Mouse (Mus musculus) thymus, postnatal 14 days (tissue): ENCODE results near the gene Vpreb3.
"Not testable (repeated sequence)": the region's sequence is repeated elsewhere in the genome, so short reads cannot be mapped to it uniquely, and the experiment has no call there.

Experiments used
- DNase-seq: peaks from one replicate; pipeline ENCODE4 v3.0.0; 2021

The Vpreb3 gene

DNA sequence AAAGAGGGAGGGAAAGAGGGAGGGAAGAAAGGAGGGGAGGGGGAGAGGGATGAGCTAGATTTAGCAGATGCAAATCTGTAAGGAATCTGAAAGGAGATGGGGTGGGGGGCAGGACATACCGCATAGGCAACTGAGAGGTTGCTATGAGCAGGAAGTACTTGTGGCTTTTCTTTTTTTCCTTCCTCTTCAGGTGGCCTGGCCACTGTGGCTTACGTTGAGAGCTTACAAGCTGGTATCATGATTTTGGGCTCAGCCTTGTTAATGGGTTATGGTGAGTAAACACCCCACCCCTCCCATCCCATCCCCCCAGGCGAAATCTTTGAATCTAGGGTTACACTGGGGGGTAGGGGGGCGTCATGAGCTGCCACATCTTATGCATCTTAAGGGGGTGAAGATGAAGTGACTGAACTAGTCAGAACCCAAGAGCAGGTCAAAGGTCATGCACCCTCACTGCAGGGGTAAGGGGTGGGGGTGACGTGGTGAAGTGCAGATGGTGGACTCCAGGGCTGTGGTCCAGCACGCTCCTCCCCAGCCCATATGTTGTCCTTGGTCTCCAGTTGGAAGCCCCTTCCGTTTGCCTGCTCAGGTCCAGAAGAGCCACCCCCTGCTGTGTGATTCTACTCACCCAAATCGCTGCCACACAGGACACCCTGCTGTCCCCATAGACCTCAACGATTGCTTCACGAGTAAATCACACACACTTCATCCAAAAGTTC, 35.4 kb downstream of the Vpreb3 start:
- no peak for DNase-seq

DNA sequence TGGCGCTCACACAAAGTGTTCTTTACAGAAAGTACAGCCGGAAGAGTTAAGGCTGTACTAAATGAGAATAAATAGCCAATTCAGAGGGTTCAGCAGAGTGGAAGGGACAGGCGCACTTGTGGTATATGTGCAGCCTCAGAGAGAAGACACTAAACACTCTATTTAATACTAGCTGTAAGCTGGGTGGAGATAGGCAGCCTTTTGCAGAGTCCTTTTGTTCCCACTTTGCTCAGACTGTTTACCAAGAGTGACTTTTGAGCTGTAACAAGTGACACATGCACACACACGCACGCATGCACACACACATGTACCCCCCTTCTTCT, 35.9 kb downstream of the Vpreb3 start:
- no peak for DNase-seq

DNA sequence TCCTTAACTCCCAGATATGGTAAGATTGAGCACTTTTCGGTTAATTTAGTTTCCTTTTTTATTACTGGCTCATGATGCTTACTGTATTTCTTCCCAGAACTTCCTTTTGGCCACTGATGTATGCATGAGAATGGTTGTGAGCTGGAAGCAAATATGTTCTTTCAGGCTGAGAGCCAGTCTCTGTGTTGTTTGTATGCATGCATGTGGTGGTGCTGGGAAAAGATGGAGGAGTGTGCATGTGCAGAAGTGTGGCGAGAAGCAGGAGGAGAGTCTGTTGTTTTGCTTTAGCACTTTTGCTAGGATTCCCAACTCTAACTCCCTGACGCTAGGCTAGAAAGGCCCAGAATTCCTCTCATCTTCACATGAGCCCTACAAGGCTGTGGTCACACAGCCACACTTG, 36.6 kb downstream of the Vpreb3 start:
- DNase-seq = no peak

DNA sequence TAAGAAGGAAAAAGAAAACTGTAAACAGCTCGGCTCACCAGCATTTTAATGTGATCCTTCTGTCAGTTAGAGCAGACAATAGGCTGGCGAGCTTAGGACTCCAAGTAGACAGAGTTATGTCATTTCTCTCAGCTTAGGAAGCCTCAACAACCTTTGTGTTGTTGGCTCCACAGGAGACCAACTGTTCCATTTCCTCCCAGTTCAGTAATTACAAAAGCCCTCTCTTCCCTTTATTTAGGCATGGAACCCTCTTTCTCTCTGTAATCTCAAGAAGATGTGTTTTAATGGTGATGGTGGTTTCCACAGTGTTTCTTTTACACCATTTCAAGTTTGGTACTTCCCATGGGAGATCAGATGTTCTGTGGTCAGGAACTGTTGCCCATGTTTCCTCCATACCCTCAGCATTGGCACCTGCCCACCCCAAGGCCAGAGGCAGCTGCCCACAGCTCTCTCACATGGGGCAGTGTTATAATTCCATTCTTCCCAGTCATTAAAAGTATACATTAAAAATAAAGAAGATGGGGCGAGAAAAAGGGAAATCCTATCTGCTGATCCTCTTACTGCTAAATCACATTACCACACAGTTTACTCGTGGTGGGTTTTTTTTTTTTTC, 47.7 kb downstream of the Vpreb3 start:
- no peak for DNase-seq

DNA sequence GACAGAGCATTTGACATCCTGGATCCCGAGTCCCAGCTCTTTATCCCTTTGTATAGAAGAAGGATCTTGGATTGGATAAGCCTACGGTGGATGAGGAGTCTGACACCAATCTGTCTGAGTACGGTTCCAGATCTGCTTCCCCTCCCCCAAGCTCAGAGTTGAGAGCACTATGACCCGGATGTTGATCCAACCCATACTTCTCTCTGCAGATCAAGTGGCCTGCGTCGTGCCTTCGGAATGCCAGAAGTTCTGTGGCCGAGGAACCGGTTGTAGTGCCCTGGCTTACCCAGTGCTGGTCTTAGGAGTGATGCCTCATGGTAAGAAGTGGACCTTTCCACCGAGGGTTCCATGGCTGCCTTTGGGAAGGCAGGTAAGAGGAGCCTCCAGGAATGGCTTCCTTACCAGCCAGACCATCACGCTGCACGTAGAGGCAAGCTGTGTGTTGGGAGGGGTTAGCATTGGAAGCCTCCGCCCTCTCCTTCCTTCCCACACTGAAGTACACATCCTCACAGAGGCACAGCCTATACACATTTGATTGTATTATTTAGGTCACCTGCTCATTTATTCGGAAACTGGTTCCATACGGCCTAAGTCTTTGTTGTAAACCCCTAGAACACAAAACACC, 50.9 kb downstream of the Vpreb3 start:
- no peak for DNase-seq

DNA sequence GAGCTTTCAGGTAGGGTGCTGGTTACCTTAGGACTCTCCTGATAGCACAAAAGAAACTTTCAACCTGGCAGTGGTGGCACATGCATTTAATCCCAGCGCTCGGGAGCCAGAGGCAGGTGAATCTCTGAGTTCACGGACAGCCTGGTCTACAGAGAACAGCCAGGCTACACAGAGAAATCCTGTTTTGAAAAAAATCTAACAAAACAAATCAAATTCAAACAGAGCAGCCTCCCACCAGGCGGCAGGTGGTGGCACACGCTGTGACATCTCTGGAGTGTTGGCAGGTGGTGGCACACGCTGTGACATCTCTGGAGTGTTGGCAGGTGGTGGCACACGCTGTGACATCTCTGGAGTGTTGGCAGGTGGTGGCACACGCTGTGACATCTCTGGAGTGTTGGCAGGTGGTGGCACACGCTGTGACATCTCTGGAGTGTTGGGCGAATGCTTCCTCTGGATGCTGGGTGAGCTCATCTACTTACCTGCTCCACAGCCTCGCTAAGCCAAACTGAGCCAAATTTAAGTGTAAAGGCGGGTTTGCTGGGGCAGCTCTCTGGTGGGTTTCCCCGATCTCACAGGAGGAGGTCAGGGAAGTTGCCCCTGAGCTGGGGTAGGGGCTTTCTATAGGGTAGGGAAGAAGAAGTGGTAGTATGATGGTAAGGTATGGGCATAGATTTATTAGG, 51.8 kb downstream of the Vpreb3 start:
- DNase-seq = not testable (repeated sequence)

DNA sequence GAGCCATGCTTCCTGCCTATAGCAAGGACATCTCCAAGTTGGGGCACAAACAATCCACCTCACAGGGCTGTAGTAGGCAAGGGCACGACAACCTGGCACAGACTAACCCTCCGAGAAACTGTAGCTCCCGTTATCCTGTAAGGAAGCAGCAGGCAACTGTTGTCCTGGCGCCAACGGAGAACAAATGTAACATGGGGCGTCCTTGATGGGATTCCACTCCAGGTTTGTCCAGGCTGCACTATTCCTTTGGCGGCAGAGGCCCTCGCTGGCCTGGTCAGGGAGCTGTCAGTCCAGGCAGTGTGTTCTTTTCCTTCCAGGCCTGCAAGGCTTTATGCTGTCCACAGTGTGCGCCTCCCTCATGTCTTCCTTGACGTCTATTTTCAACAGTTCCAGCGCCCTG, 52.6 kb downstream of the Vpreb3 start:
- DNase-seq = no peak

DNA sequence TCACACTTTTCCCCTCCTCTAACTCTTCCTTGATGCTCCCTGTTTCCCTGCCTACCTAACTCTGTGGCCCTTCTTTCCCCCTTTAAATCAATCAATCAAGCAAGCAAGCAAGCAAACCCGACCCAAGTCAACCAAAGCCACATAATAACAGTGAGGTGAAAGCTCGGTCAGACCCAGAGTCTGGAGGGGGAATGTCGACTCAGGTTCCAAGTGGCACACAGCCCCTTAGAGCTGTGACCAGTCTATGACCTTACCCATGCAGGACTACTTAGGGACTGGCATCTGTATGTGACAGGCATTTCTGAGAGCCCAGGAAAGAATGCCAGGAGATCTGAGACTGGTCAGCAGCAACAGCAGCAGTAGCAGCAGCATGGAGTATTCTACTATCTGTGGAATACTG, 53.5 kb downstream of the Vpreb3 start:
- DNase-seq = no peak
